Comparison of ENCODE assay signal across 20 mouse cellular contexts in the genomic region with DNA sequence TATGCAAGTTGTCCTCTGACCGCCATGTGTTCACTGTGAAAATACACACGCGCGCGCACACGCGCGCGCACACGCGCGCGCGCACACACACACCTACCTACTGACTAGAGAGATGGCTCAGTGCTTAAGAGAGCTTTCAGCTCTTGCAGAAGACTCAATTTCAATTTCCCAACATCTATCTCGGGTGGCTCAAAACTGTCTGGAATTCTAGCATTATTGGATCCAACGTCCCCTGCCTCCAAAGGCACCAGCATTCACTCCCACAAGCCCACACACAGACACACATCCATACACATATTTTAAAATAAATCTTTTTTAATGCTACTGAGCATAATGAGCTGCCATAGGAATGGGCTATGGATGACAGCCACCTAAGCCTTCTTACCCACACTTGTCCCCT.
DNase-seq lines count a peak whose midpoint lies in the region; ATAC-seq lines count a peak whose summit lies in the region.
"Had no signal": no experiment of that assay in that cellular context is flagged by ENCODE, and none has a peak within 500 bp of the region (broad histone marks: within the 10 kb centered on the region; RNA-seq: fewer than 3 reads in every experiment).

No protein-coding gene starts in this region.

- no peak overlapping the region for H3K4me3 ChIP-seq in limb, embryonic 10.5 days

- H3K9me3 ChIP-seq in limb, embryonic 10.5 days (replicated peaks), result no peaks in the 10 kb centered on the region
- H3K9me3 ChIP-seq: G1E had no signal

- H3K27ac ChIP-seq in limb, embryonic 10.5 days, result no peak overlapping the region

- peaks cover 100% of the 10 kb centered on the region for H3K36me3 ChIP-seq in limb, embryonic 10.5 days

- ATAC-seq in frontal cortex, adult (ENCODE audit: low TSS enrichment), result peak; percentile 60; the same call in 1 of the 2 replicates
- ATAC-seq: activated CD4-positive, CD25-positive, alpha-beta regulatory T cell, adult 4 months; CD4-positive, CD25-positive, alpha-beta regulatory T cell, adult 4 months; Patski had no signal

- no peak for DNase-seq in frontal cortex, postnatal 14 days (ENCODE audit: low spot score in 2 of 2)
- peak; percentile 29 for DNase-seq in brain, adult 2 months (ENCODE audit: low read depth, low spot score)
- DNase-seq in limb, embryonic 10.5 days (ENCODE audit: low spot score), result no peak
- DNase-seq: adrenal gland, adult 2 months; adrenal gland, adult 8-10 months; adrenal gland, postnatal 10 days; adrenal gland, postnatal 14 days; adrenal gland, postnatal 25 days; adrenal gland, postnatal 36 days; B cell, adult 2 months; cerebellum, adult 11 months; cerebellum, adult 11-12 months; cerebellum, adult 18-20 months; cerebellum, adult 2 months had no signal

- H3K27me3 ChIP-seq in limb, embryonic 10.5 days (ENCODE audit: low read depth, poor library complexity, severe bottlenecking), result no peaks in the 10 kb centered on the region
- H3K27me3 ChIP-seq: CH12.LX, Patski had no signal

- peaks cover 2% of the 10 kb centered on the region; the same call in 1 of the 2 replicates for H3K4me1 ChIP-seq in limb, embryonic 10.5 days

- WGBS in limb, embryonic 10.5 days, result 97% methylated on average over 16 of the region's 16 CpGs
